Mouse (Mus musculus): ENCODE measurements around the gene Map7. TPM values are rescaled to one million over a fixed set of nuclear protein-coding genes. Genes with fewer than 3 reads are reported as not detected.

Map7 gene
- polyA plus RNA-seq, 1 experiment from 2014 or later, result 19.4 TPM

DNA sequence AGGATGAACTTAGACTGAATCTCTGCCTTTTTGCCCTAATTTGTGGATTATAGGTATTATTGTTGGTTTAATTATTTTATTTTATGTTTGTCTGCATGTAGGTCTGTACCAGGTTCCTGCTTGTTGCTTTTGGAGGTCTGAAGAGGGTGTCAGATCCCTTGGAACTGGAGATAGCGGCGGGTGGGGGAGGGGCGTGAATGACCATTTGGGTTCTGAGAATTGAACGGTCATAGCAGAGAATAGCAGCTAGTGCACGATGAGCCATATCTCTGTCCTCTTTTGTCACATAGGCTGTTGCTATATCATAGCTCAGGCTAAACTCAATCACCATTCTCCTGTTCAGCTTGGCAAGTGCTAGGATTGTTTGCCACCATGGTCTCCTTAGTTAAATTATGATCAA lies 169.2 kb downstream of the Map7 start:
- Histone ChIP-seq H3K9ac (ENCODE audit: low read length) (no peak overlapping the region), H3K27ac (ENCODE audit: low read length) (no peak overlapping the region), H3K36me3 (ENCODE audit: control insufficient read depth, insufficient read depth, low read length) (peaks cover 4% of the 10 kb centered on the region; the same call in 1 of the 2 replicates), H3K27me3 (ENCODE audit: control insufficient read depth, insufficient read depth, low read length) (no peaks in the 10 kb centered on the region), H3K9me3 (replicated peaks; ENCODE audit: control insufficient read depth, low read length) (no peaks in the 10 kb centered on the region), H3K4me2 (ENCODE audit: low read depth, low read length) (no peak overlapping the region), H3K4me1 (ENCODE audit: control insufficient read depth, insufficient read depth, low read length) (peaks cover 6% of the 10 kb centered on the region; the same call in 1 of the 2 replicates), H3K4me3 (replicated peaks; ENCODE audit: low read length) (no peak overlapping the region)
- WGBS, result 74% methylated on average over 5 of the region's 5 CpGs
- ATAC-seq (ENCODE audit: insufficient read depth, low FRiP score), result no peak

- ATAC-seq (ENCODE audit: insufficient read depth, low FRiP score), result no peak
- Histone ChIP-seq H3K9ac (ENCODE audit: low read length) (no peak overlapping the region), H3K4me3 (replicated peaks; ENCODE audit: low read length) (no peak overlapping the region), H3K4me1 (ENCODE audit: control insufficient read depth, insufficient read depth, low read length) (no peaks in the 10 kb centered on the region), H3K36me3 (ENCODE audit: control insufficient read depth, insufficient read depth, low read length) (peaks cover 16% of the 10 kb centered on the region), H3K9me3 (replicated peaks; ENCODE audit: control insufficient read depth, low read length) (no peaks in the 10 kb centered on the region), H3K27me3 (ENCODE audit: control insufficient read depth, insufficient read depth, low read length) (no peaks in the 10 kb centered on the region), H3K27ac (ENCODE audit: low read length) (no peak overlapping the region), H3K4me2 (ENCODE audit: low read depth, low read length) (no peak overlapping the region)
Observed at GRCm38 (mm10) chr10:20326226-20326625, 178.0 kb downstream of the Map7 start.

Small RNA genes within 50 kb of the gene (microRNA-seq; reads per million reads assigned to microRNA genes)
- not detected for gene Mir6413

Other genes starting within 250 kb of the Map7 start
- 41.3 and 42.7 TPM in 2 replicates for gene Pex7, start 240.8 kb upstream of the Map7 start, polyA plus RNA-seq (2015; fragmentation: Nextera tagmentation; extraction: Ambion mirVana)
- gene Map3k5, start 214.0 kb upstream of the Map7 start, polyA plus RNA-seq (2015; fragmentation: Nextera tagmentation; extraction: Ambion mirVana), result 2.6 and 2.7 TPM in 2 replicates
- gene Bclaf1, start 164.0 kb downstream of the Map7 start, polyA plus RNA-seq (2015; fragmentation: Nextera tagmentation; extraction: Ambion mirVana), result 103 and 105 TPM in 2 replicates
- gene Mtfr2, start 199.3 kb downstream of the Map7 start, polyA plus RNA-seq (2015; fragmentation: Nextera tagmentation; extraction: Ambion mirVana), result 1.5 and 1.6 TPM in 2 replicates

Measured in stomach, embryonic 16.5 days (tissue).